Mouse (Mus musculus) spleen, adult 12 weeks (tissue): ENCODE data around the gene Trim66.

Experiments used
- DNase-seq: peaks from one replicate; pipeline ENCODE4 v3.0.0; 2022; ENCODE audit warnings: low spot score

Gene Trim66

DNA sequence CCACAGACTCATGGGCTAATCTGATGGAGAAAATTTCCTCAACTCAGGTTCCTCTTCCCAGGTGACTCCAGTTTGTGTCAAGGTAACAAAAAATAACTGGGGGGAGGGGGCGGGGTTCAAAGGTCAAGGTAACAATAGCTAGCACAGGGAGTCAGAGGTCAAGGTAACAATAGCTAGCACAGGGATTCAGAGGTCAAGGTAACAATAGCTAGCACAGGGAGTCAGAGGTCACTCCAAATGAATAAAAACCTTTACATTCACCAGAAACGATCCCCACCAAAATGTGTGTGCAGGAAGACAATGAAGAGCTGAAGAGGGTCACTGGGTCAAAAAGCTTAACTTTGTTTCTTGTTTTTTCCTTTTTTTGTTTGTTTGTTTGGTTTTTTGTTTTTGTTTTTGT lies 59.9 kb downstream of the Trim66 start:
- DNase-seq = no peak

DNA sequence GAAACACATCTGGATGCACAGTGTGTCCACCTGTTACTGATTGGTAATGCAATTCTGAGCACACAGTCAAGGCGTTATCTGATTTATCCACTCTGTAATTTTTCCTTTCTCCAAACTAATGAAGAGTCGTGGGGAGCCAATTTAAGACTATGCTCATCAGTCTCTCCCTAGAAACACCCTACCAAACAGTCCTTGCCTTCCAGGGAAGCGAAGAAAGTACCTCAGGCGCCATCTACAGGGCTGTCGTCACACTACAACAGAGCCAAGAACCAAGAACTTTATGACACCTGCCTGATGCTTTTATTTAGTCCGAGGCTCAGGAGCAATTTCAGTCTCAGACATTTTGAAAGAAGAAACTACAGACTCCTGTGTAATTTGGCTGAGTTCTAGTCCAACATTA lies 62.9 kb downstream of the Trim66 start:
- DNase-seq = no peak

GRCm38 (mm10) chr7:109442739-109443138 lies 65.2 kb downstream of the Trim66 start:
- no peak for DNase-seq

GRCm38 (mm10) chr7:109440697-109441269 lies 67.2 kb downstream of the Trim66 start:
- DNase-seq = no peak

DNA sequence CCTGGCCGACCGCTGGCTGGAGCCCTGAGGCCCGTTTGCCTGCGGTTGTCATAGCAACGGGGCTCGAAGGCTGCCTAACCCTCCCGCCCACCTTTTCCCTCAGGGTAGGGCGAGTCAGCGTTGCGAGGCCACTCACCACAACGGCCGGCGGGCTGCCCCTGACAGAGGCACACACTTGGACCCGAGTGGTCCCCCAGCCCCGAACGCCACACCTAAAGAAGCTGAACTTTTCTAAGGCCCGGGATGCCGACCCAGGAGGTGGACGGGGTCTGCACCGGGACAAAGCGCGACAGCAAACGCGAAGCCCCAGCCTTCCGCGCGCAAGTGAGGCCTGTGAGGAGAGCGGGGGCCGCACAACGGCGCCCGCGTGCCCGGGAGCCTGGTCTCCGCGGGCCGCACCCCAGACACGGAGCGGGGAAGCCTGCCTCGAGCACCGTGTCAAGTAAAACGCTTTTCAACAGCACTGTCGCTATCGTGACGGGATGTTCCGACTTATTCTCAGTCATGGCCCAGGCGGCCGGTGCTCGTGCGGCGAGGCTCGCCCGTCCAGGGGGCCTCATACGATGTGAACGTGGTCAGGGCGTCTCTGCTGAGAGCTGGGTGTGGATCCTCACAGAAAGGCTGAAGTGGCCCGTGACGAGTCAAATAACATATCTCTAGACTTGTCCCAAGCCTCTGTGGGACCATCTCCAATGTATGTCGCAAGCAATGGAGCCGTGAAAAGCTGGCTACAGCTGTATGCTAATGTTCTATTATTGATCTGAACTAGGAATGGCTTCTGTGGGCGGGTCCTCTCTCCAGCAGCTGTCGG lies 68.9 kb downstream of the Trim66 start, which contains the start of gene Stk33:
Stk33 (minus strand) TSS at position 301 of the 811 bp plus-strand sequence.
- no peak for DNase-seq

DNA sequence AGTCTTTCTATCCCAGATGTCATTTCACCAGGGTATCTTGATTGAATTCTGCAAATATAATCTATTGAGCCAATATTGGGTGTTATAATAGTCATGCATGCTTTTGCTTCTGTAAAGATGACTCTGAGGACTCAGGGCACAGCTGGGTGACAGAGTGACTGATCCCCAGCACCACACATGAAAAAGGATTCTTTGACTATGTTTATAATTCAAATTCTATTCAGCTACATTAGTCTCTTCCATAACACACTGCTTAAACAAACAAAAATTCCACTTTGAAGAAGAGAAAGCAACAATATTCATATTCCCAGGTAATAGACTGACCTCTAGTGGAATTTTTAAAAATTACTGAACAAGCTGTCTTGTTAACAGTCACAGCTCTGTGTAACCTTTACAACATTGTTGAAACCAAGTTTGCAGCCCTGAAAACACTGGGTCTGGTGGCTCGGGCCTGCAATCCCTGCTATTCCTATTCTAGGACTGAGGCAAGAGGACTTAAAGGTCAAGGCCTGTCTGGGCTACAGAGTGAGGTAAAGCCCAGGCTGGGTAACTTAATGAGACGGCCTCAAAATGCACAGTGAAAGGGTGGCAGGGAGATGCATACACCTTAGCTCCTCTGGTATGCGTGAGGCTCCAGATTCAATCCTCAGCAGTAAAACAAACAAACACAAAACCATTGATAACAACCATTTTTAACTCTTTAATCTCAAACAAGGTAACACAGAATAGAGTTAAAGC lies 83.3 kb downstream of the Trim66 start:
- DNase-seq = no peak

GRCm38 (mm10) chr7:109422803-109423202 lies 85.1 kb downstream of the Trim66 start:
- DNase-seq = no peak

DNA sequence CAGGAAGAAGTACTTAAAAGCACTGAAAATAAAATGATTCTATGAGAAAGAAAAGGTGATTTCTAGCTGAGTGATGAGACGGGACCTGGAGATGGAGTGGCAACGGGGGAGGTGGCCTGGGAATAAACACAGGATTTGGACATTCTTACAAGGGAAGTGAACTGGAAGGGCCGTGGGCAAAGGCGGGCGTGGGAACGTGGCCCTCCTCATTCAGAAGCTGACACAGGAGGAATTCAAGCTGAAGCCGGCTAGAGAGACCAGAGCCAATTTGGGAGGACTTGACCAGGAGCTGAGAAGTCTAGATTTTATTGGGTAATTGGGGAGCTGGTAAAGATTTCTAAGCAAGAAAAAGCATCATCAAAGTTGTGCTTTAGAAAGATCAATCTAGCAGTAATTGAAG lies 102.4 kb downstream of the Trim66 start:
- DNase-seq = no peak

DNA sequence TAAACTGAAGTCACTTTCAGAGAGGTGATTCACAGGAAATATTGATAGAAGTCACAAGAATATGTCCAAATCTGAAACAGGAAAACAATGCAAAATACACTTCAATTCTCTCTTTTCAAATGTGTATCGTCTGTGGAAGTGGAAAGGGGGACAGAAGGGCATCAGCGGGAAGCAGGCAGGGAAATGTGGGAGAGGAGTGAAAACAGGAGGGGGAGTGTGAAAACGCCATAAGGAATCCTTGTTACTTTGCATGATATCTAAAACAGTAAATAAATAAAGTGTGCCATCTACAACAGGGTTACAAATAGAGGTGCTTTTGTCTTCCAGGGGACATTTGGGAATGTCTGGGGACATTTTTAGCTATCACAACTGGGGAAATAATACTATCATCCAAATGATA lies 108.6 kb downstream of the Trim66 start:
- DNase-seq = no peak
